33 mouse cellular contexts compared by ENCODE assay signal in the genomic region with DNA sequence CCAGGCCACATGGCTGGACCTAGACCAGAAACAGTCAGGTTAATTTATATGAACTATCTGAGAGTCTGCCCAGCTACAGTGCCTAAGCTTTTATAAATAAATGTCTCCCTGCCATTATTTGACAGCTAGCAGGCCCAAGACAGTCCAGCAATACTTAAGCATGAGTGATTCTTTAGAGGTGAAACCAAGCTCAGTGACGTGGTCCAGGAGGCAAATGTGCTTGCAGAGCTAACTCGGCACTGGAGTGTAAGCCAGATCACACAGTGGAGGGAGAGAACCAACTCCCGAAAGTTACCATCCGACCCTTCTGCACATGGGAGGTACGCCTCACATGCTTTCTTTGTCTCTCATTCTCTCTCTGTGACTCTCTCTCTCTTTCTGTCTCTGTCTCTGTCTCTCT. TPM values are rescaled to one million over a fixed set of nuclear protein-coding genes. Genes with fewer than 3 reads are reported as not detected.
DNase-seq lines count a peak whose midpoint lies in the region; ATAC-seq and TF ChIP-seq lines count a peak whose summit lies in the region.
"Had no signal": no experiment of that assay in that cellular context is flagged by ENCODE, and none has a peak within 500 bp of the region (broad histone marks: within the 10 kb centered on the region; RNA-seq: fewer than 3 reads in every experiment).

No protein-coding gene starts in this region.

- H3K27ac ChIP-seq in forebrain, embryonic 14.5 days (ENCODE audit: low read depth, low read length), result no peak overlapping the region
- H3K27ac ChIP-seq in forebrain, embryonic 10.5 days, result no peak overlapping the region
- peak overlapping the region; percentile 36; the same call in 1 of the 2 replicates for H3K27ac ChIP-seq in left cerebral cortex, adult 2 months
- H3K27ac ChIP-seq in heart, embryonic 10.5 days, result no peak overlapping the region
- H3K27ac ChIP-seq: embryonic facial prominence, embryonic 10.5 days; embryonic facial prominence, embryonic 13.5 days; gastrocnemius, adult 2 months; heart, embryonic 15.5 days; hindbrain, embryonic 10.5 days; hindbrain, embryonic 13.5 days; intestine, embryonic 15.5 days had no signal

- H3K27me3 ChIP-seq in forebrain, embryonic 14.5 days (replicated peaks; ENCODE audit: control insufficient read depth, insufficient read depth, low read length), result no peaks in the 10 kb centered on the region
- no peaks in the 10 kb centered on the region for H3K27me3 ChIP-seq in forebrain, embryonic 10.5 days (ENCODE audit: poor library complexity, severe bottlenecking)
- H3K27me3 ChIP-seq in heart, embryonic 10.5 days (ENCODE audit: insufficient read depth, poor library complexity, severe bottlenecking), result no peaks in the 10 kb centered on the region
- H3K27me3 ChIP-seq: CH12.LX; embryonic facial prominence, embryonic 13.5 days; heart, embryonic 12.5 days; heart, embryonic 15.5 days; hindbrain, embryonic 13.5 days; intestine, embryonic 15.5 days had no signal

- no peak for TF ChIP-seq CTCF in left cerebral cortex, adult 2 months (IDR thresholded peaks at IDR 0.05)
- TF ChIP-seq CTCF in brain, embryonic 14.5 days (IDR thresholded peaks at IDR 0.05; ENCODE audit: borderline replicate concordance, extremely low read depth, insufficient read depth, insufficient read length), result no peak

- H3K9ac ChIP-seq in forebrain, embryonic 14.5 days (ENCODE audit: low read length), result no peak overlapping the region
- H3K9ac ChIP-seq: embryonic facial prominence, embryonic 13.5 days; heart, embryonic 12.5 days; heart, embryonic 15.5 days; hindbrain, embryonic 13.5 days; intestine, embryonic 15.5 days had no signal

- peak; percentile 39 for DNase-seq in forebrain, embryonic 14.5 days (ENCODE audit: low spot score)
- no peak for DNase-seq in forebrain, embryonic 10.5 days (ENCODE audit: extremely low spot score, low spot score)
- no peak for DNase-seq in left cerebral cortex, adult 2 months (ENCODE audit: extremely low spot score in 1 of 2, low spot score in 2 of 2)
- no peak for DNase-seq in left cerebral cortex, postnatal 4 days
- DNase-seq in brain, embryonic 14.5 days (ENCODE audit: low read depth), result peak; percentile 56
- DNase-seq in heart, embryonic 10.5 days (ENCODE audit: low spot score), result no peak
- DNase-seq: adrenal gland, adult 2 months; adrenal gland, postnatal 14 days; B cell, adult 2 months; cerebellum, adult 11-12 months; cerebellum, adult 8-10 months; cerebellum, postnatal 10 days; cerebellum, postnatal 36 days; embryo, embryonic 11 days; gastrocnemius, adult 2 months; gastrocnemius, postnatal 14 days; heart, postnatal 10 days; heart, postnatal 36 days; kidney, adult 11 months had no signal

- H3K9me3 ChIP-seq in forebrain, embryonic 14.5 days (replicated peaks; ENCODE audit: control insufficient read depth, low read length), result 0 out of 2 replicates have a peak, but pooled peaks cover 2% of the 10 kb centered on the region
- H3K9me3 ChIP-seq in forebrain, embryonic 10.5 days, result peaks cover 5% of the 10 kb centered on the region; the same call in 1 of the 2 replicates
- H3K9me3 ChIP-seq in heart, embryonic 10.5 days, result no peaks in the 10 kb centered on the region
- H3K9me3 ChIP-seq: embryonic facial prominence, embryonic 10.5 days; embryonic facial prominence, embryonic 13.5 days; heart, embryonic 15.5 days; hindbrain, embryonic 13.5 days; intestine, embryonic 15.5 days had no signal

- ATAC-seq in forebrain, embryonic 14.5 days, result 0 out of 2 replicates have a peak, but pooled peaks have one; percentile 46
- ATAC-seq: hindbrain, embryonic 16.5 days; intestine, embryonic 15.5 days had no signal

- no peak overlapping the region for H3K4me3 ChIP-seq in forebrain, embryonic 14.5 days (ENCODE audit: low read depth, low read length)
- no peak overlapping the region for H3K4me3 ChIP-seq in forebrain, embryonic 10.5 days
- no peak overlapping the region for H3K4me3 ChIP-seq in left cerebral cortex, adult 2 months
- H3K4me3 ChIP-seq in heart, embryonic 10.5 days, result no peak overlapping the region
- H3K4me3 ChIP-seq: embryonic facial prominence, embryonic 10.5 days; embryonic facial prominence, embryonic 13.5 days; erythroblast, embryonic 14.5 days; gastrocnemius, adult 2 months; heart, embryonic 12.5 days; heart, embryonic 15.5 days; hindbrain, embryonic 10.5 days; hindbrain, embryonic 13.5 days; intestine, embryonic 15.5 days had no signal

- intact Hi-C loops in left cerebral cortex, adult 2 months (cut with DNase I), result no loop called here
- intact Hi-C loops in left cerebral cortex, postnatal 4 days (cut with DNase I), result no loop called here

- H3K4me2 ChIP-seq in forebrain, embryonic 14.5 days (ENCODE audit: low read length), result no peak overlapping the region
- H3K4me2 ChIP-seq: embryonic facial prominence, embryonic 13.5 days; heart, embryonic 12.5 days; heart, embryonic 15.5 days; hindbrain, embryonic 13.5 days; intestine, embryonic 15.5 days had no signal

- TF ChIP-seq POLR2A in brain, embryonic 14.5 days (IDR thresholded peaks at IDR 0.05; ENCODE audit: borderline replicate concordance, extremely low read depth, insufficient read depth, insufficient read length, poor library complexity, severe bottlenecking), result no peak

- 59% methylated on average over 5 of the region's 5 CpGs for WGBS in forebrain, embryonic 14.5 days
- WGBS in forebrain, embryonic 10.5 days, result 84% methylated on average over 5 of the region's 5 CpGs
- WGBS in heart, embryonic 10.5 days, result 76% methylated on average over 5 of the region's 5 CpGs

- no peaks in the 10 kb centered on the region for H3K36me3 ChIP-seq in forebrain, embryonic 14.5 days (ENCODE audit: control insufficient read depth, insufficient read depth, low read length)
- H3K36me3 ChIP-seq in forebrain, embryonic 10.5 days (replicated peaks), result no peaks in the 10 kb centered on the region
- H3K36me3 ChIP-seq in heart, embryonic 10.5 days, result no peaks in the 10 kb centered on the region
- H3K36me3 ChIP-seq: embryonic facial prominence, embryonic 10.5 days; embryonic facial prominence, embryonic 13.5 days; G1E; heart, embryonic 12.5 days; heart, embryonic 15.5 days; hindbrain, embryonic 10.5 days; hindbrain, embryonic 13.5 days; intestine, embryonic 15.5 days had no signal

- peaks cover 3% of the 10 kb centered on the region; the same call in 1 of the 2 replicates for H3K4me1 ChIP-seq in forebrain, embryonic 14.5 days (ENCODE audit: control insufficient read depth, insufficient read depth, low read length)
- H3K4me1 ChIP-seq in forebrain, embryonic 10.5 days, result no peaks in the 10 kb centered on the region
- H3K4me1 ChIP-seq in heart, embryonic 10.5 days, result peaks cover 3% of the 10 kb centered on the region; the same call in 1 of the 2 replicates
- H3K4me1 ChIP-seq: embryonic facial prominence, embryonic 10.5 days; embryonic facial prominence, embryonic 13.5 days; hindbrain, embryonic 10.5 days; hindbrain, embryonic 13.5 days; intestine, embryonic 15.5 days had no signal

RNA-seq across cellular contexts. Expression of gene Tmco5, which starts 46.7 kb away (rescaled TPM):
- not detected in 2 replicates for polyA plus RNA-seq in forebrain, embryonic 14.5 days (2014; fragmentation: Nextera tagmentation; extraction: Ambion mirVana)
- polyA plus RNA-seq in forebrain, embryonic 10.5 days (2016; fragmentation: Nextera tagmentation; extraction: Ambion mirVana), result not detected in 2 replicates
- total RNA-seq in left cerebral cortex, adult 2 months (2021), result 1 to 10 TPM; 4.1 to 4.2 TPM
- under 1 TPM; 0.34 to 0.72 TPM for total RNA-seq in left cerebral cortex, postnatal 4 days (2021)
- not detected in 2 replicates for polyA plus RNA-seq in brain, embryonic 14.5 days (2012; rRNA removed)
- polyA plus RNA-seq in heart, embryonic 10.5 days (2016; fragmentation: Nextera tagmentation; extraction: Ambion mirVana), result not detected in 2 replicates
- total RNA-seq: adrenal gland, adult 2 months; adrenal gland, postnatal 14 days; adrenal gland, postnatal 4 days; CH12.LX; G1E; gastrocnemius, adult 2 months; gastrocnemius, postnatal 14 days; gastrocnemius, postnatal 4 days; heart, adult 8-10 months; heart, postnatal 10 days; heart, postnatal 36 days had no signal
- polyA plus RNA-seq: adrenal gland, adult 2 months; embryonic facial prominence, embryonic 10.5 days; embryonic facial prominence, embryonic 13.5 days; erythroblast, embryonic 14.5 days; G1E; heart, embryonic 12.5 days; heart, embryonic 15.5 days; hindbrain, embryonic 10.5 days; hindbrain, embryonic 13.5 days; hindbrain, embryonic 16.5 days; intestine, embryonic 15.5 days had no signal

Comparison
In these comparisons a context has a peak if more than half of its experiments do, and no peak if none do; other contexts are left out.
1. DNase-seq: peak in forebrain, embryonic 14.5 days (single experiment) and brain, embryonic 14.5 days (single experiment); none in forebrain, embryonic 10.5 days (single experiment), left cerebral cortex, adult 2 months (0 of 2), left cerebral cortex, postnatal 4 days (single experiment) and heart, embryonic 10.5 days (single experiment).